Mouse (Mus musculus) hindbrain, embryonic 13.5 days (tissue): ENCODE measurements at regions not wholly inside any gene's neighbourhood (a gene's known extent, or its start where the extent isn't known, plus 50 kb on each side); places are given as distances from the start of the nearest gene placed in this dataset.

ENCODE experiments used
- ATAC-seq: fragments of 200-750 bp; cut with Nextera tagmentation; 2 replicates; pipeline ENCODE4 v1.8.0; 2017; ENCODE audit warnings: moderate TSS enrichment; ENCODE audit not compliant: low FRiP score
- H3K27ac ChIP-seq: fragments of 300-500 bp; sonication (generic); 2 replicates; pipeline ENCODE4 v1.5.1; 2015; ENCODE audit warnings: inconsistent platforms, mild to moderate bottlenecking, moderate library complexity
- H3K27me3 ChIP-seq: fragments of 300-500 bp; sonication (generic); 2 replicates; pipeline ENCODE4 v1.6.1; 2015; ENCODE audit warnings: mild to moderate bottlenecking, inconsistent platforms
- H3K36me3 ChIP-seq: fragments of 300-500 bp; sonication (generic); 2 replicates; pipeline ENCODE4 v1.6.1; 2015; ENCODE audit warnings: mild to moderate bottlenecking, inconsistent platforms
- H3K4me1 ChIP-seq: fragments of 300-500 bp; sonication (generic); replicated peaks from 2 replicates; pipeline ENCODE4 v1.6.1; 2015; ENCODE audit warnings: inconsistent platforms
- H3K4me2 ChIP-seq: fragments of 300-500 bp; sonication (generic); 2 replicates; pipeline ENCODE4 v1.6.1; 2015; ENCODE audit warnings: inconsistent platforms, mild to moderate bottlenecking, moderate library complexity
- H3K4me3 ChIP-seq: fragments of 300-500 bp; sonication (generic); 2 replicates; pipeline ENCODE4 v1.5.1; 2015; ENCODE audit warnings: mild to moderate bottlenecking, inconsistent platforms
- H3K9ac ChIP-seq: fragments of 300-500 bp; sonication (generic); 2 replicates; pipeline ENCODE4 v1.6.1; 2015; ENCODE audit warnings: mild to moderate bottlenecking, inconsistent platforms
- H3K9me3 ChIP-seq: fragments of 300-500 bp; sonication (generic); 2 replicates; pipeline ENCODE4 v1.6.1; 2016; ENCODE audit warnings: inconsistent platforms
- WGBS: fragments of 180-500 bp; shearing (Covaris S2); methylation state at CpG from one replicate; pipeline ENCODE4 v1.1.7; 2015; 5-methylcytosine and 5-hydroxymethylcytosine counted together

DNA sequence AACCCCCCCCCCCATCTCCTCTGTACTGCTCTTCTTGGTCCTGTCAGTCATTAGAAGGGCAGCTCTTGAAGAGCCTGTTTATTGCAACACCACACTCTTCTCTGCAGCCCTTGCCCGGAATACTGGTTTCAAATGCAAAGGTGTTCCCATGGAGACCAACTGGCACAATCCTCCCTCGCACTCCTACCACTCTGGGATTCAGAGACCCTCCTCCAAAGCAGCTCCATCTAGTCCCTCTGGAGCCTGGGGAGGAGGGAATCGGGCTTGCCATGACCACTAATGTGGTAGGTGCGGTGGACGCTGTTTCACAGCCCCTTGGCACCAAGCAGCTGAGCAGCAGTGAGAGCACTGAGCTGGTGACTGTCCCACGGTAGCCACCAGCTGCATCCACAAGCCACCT lies 83.1 kb downstream of the Stk35 start:
- H3K4me3 ChIP-seq = no peak overlapping the region
- 0 out of 2 replicates have a peak, but pooled peaks cover 2% of the 10 kb centered on the region for H3K4me1 ChIP-seq
- no peaks in the 10 kb centered on the region for H3K27me3 ChIP-seq
- WGBS = 26% methylated on average over 6 of the region's 6 CpGs
- no peaks in the 10 kb centered on the region for H3K36me3 ChIP-seq
- no peak overlapping the region for H3K27ac ChIP-seq
- H3K9ac ChIP-seq = no peak overlapping the region
- no peaks in the 10 kb centered on the region for H3K9me3 ChIP-seq
- no peak overlapping the region for H3K4me2 ChIP-seq
- no peak for ATAC-seq

- H3K9me3 ChIP-seq = no peaks in the 10 kb centered on the region
- H3K9ac ChIP-seq = no peak overlapping the region
- H3K27me3 ChIP-seq = no peaks in the 10 kb centered on the region
- H3K4me1 ChIP-seq = 0 out of 2 replicates have a peak, but pooled peaks cover 2% of the 10 kb centered on the region
- H3K4me2 ChIP-seq = no peak overlapping the region
- H3K36me3 ChIP-seq = no peaks in the 10 kb centered on the region
- ATAC-seq = no peak
- no peak overlapping the region for H3K27ac ChIP-seq
- H3K4me3 ChIP-seq = no peak overlapping the region
- WGBS = 85% methylated on average over 3 of the region's 3 CpGs
Observed at GRCm38 (mm10) chr2:129884316-129884715, 84.0 kb downstream of the Stk35 start.

DNA sequence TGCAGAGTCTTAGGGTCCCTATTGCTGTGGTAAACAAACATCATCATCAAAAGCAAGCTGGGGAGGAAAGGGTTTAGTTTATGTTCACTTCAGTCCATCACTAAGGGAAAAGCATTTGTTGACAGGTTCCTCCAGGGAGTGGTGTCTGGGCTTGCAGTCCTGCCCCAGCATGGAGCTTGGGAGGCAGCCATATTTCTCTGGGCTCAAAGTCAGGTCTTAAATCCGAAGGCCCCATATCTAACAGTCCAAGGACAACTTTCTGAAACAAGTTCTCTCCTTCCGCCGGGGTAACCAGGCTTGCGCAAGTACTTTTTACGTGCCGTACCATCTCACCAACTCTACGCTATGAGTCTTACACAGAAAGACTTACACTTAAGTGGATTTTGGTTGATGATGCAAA lies 85.2 kb downstream of the Stk35 start:
- no peak overlapping the region for H3K4me2 ChIP-seq
- ATAC-seq = no peak
- H3K27ac ChIP-seq = no peak overlapping the region
- no peak overlapping the region for H3K9ac ChIP-seq
- WGBS = 93% methylated on average over 7 of the region's 7 CpGs
- H3K4me3 ChIP-seq = no peak overlapping the region
- 0 out of 2 replicates have a peak, but pooled peaks cover 2% of the 10 kb centered on the region for H3K4me1 ChIP-seq
- H3K9me3 ChIP-seq = peaks cover 5% of the 10 kb centered on the region; the same call in 1 of the 2 replicates
- no peaks in the 10 kb centered on the region for H3K36me3 ChIP-seq
- no peaks in the 10 kb centered on the region for H3K27me3 ChIP-seq

- H3K27me3 ChIP-seq = no peaks in the 10 kb centered on the region
- no peaks in the 10 kb centered on the region for H3K36me3 ChIP-seq
- H3K9me3 ChIP-seq = peaks cover 5% of the 10 kb centered on the region; the same call in 1 of the 2 replicates
- ATAC-seq = no peak
- peaks cover 10% of the 10 kb centered on the region for H3K4me1 ChIP-seq
- no peak overlapping the region for H3K9ac ChIP-seq
- WGBS = 61% methylated on average over 7 of the region's 7 CpGs
- H3K4me2 ChIP-seq = no peak overlapping the region
- peak overlapping the region; percentile 46 for H3K27ac ChIP-seq
- H3K4me3 ChIP-seq = no peak overlapping the region
Observed at GRCm38 (mm10) chr2:129893231-129893630, 92.9 kb downstream of the Stk35 start.

DNA sequence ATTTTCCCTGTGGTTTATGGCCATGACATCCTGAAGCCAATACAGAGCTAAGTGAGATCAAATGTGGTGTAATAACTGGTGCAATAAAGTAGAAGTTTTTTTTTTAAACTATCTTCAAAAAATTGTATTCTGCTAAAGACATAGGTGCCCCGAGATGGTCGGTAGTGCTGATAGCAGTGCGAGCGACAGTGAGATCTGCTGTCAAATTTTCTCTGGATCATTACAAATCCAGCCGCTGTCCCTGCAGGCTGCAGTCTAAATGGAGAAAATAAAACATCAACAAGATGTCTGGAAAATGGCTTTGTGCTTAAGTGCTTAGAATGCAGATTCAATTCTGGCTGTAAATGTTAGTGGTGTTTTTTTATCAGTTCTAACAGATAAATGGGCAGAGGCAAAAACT lies 93.5 kb downstream of the Stk35 start:
- Histone ChIP-seq H3K4me1 (peaks cover 10% of the 10 kb centered on the region), H3K27ac (0 out of 2 replicates have a peak overlapping the region, but pooled peaks have one; percentile 46), H3K4me2 (no peak overlapping the region), H3K27me3 (no peaks in the 10 kb centered on the region), H3K4me3 (no peak overlapping the region), H3K9me3 (peaks cover 5% of the 10 kb centered on the region; the same call in 1 of the 2 replicates), H3K9ac (no peak overlapping the region), H3K36me3 (no peaks in the 10 kb centered on the region)
- ATAC-seq = no peak
- 74% methylated on average over 5 of the region's 5 CpGs for WGBS

GRCm38 (mm10) chr2:129894906-129895305 lies 94.6 kb downstream of the Stk35 start:
- no peak for ATAC-seq
- H3K4me2 ChIP-seq = no peak overlapping the region
- H3K4me1 ChIP-seq = peaks cover 10% of the 10 kb centered on the region
- no peaks in the 10 kb centered on the region for H3K36me3 ChIP-seq
- no peak overlapping the region for H3K4me3 ChIP-seq
- WGBS = 72% methylated on average over 8 of the region's 8 CpGs
- H3K9ac ChIP-seq = no peak overlapping the region
- peaks cover 5% of the 10 kb centered on the region; the same call in 1 of the 2 replicates for H3K9me3 ChIP-seq
- H3K27me3 ChIP-seq = no peaks in the 10 kb centered on the region
- H3K27ac ChIP-seq = no peak overlapping the region; the same call in 1 of the 2 replicates

DNA sequence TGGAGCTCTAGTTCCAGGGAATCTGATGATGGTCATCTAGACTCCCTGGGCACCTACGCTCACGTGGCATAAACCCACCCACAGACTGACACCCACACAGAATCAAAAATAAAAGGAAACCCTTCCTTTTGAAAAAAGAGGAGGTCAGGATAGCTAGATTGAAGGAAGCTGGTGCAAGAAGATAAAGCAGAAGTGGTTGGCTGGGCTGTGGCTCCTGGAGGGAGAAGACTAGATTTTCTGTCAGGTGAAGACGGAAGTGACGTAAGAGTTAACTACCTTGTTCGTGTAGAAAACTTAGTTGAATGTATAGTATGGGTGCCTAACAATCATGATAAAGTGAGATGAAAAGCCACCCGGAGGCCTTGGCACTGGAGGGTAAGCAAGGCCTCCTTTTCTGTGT lies 95.1 kb downstream of the Stk35 start:
- no peak overlapping the region for H3K27ac ChIP-seq
- H3K9ac ChIP-seq = no peak overlapping the region
- peaks cover 10% of the 10 kb centered on the region for H3K4me1 ChIP-seq
- no peak overlapping the region for H3K4me3 ChIP-seq
- 0 out of 2 replicates have a peak, but pooled peaks cover under 1% of the 10 kb centered on the region for H3K9me3 ChIP-seq
- no peak overlapping the region for H3K4me2 ChIP-seq
- H3K27me3 ChIP-seq = no peaks in the 10 kb centered on the region
- H3K36me3 ChIP-seq = no peaks in the 10 kb centered on the region
- no peak for ATAC-seq
- WGBS = 92% methylated on average over 6 of the region's 6 CpGs

- ATAC-seq = no peak
Observed at GRCm38 (mm10) chr2:129896696-129897095, 96.4 kb downstream of the Stk35 start.

GRCm38 (mm10) chr2:129903383-129904135 lies 103.2 kb downstream of the Stk35 start:
- Histone ChIP-seq H3K36me3 (no peaks in the 10 kb centered on the region), H3K4me3 (no peak overlapping the region), H3K4me1 (peaks cover 1% of the 10 kb centered on the region), H3K27ac (no peak overlapping the region), H3K9ac (no peak overlapping the region), H3K27me3 (peaks cover 22% of the 10 kb centered on the region; the same call in 1 of the 2 replicates), H3K4me2 (no peak overlapping the region), H3K9me3 (no peaks in the 10 kb centered on the region)
- WGBS = 75% methylated on average over 4 of the region's 4 CpGs
- no peak for ATAC-seq

More at GRCm38 (mm10) chr2:129896696-129897095, 96.4 kb downstream of the Stk35 start:
- H3K27ac ChIP-seq = no peak overlapping the region
- no peak overlapping the region for H3K4me3 ChIP-seq
- H3K9ac ChIP-seq = no peak overlapping the region
- 81% methylated on average over 4 of the region's 4 CpGs for WGBS
- H3K4me2 ChIP-seq = no peak overlapping the region
- no peaks in the 10 kb centered on the region for H3K9me3 ChIP-seq
- peaks cover 10% of the 10 kb centered on the region for H3K4me1 ChIP-seq
- H3K36me3 ChIP-seq = no peaks in the 10 kb centered on the region
- H3K27me3 ChIP-seq = no peaks in the 10 kb centered on the region

DNA sequence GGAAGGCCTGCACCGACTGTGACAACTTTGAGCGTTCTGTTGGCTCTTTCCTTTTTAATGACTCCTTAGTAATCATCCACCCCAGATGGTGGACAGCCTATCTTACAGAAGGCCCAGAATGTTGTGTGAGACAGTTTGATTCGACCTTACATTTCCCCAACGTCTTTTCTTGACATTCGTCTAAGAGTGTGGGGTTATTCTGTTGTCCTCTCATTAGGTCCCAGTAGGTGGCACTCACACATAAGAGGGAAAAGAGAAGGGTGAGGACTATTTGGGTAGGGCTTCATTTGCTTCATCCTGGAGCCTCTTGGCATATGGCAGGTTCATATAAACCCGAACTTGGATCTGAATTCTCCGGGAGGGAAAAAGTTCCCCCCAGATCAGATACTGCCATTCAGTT lies 104.4 kb downstream of the Stk35 start:
- no peaks in the 10 kb centered on the region for H3K9me3 ChIP-seq
- H3K4me3 ChIP-seq = no peak overlapping the region
- no peak for ATAC-seq
- H3K9ac ChIP-seq = no peak overlapping the region
- WGBS = 49% methylated on average over 7 of the region's 7 CpGs
- no peak overlapping the region for H3K27ac ChIP-seq
- peaks cover 13% of the 10 kb centered on the region for H3K4me1 ChIP-seq
- no peak overlapping the region for H3K4me2 ChIP-seq
- no peaks in the 10 kb centered on the region for H3K36me3 ChIP-seq
- peaks cover 22% of the 10 kb centered on the region; the same call in 1 of the 2 replicates for H3K27me3 ChIP-seq

GRCm38 (mm10) chr2:129908701-129909425 lies 103.3 kb upstream of the Tgm3 start:
- ATAC-seq = peak; percentile 96
- no peaks in the 10 kb centered on the region for H3K9me3 ChIP-seq
- WGBS = under 1% methylated on average over 28 of the region's 28 CpGs
- H3K4me1 ChIP-seq = peaks cover 18% of the 10 kb centered on the region
- H3K27me3 ChIP-seq = peaks cover 38% of the 10 kb centered on the region; the same call in 1 of the 2 replicates
- peak overlapping the region; percentile 67 for H3K4me2 ChIP-seq
- no peaks in the 10 kb centered on the region for H3K36me3 ChIP-seq
- H3K9ac ChIP-seq = peak overlapping the region; percentile 67
- H3K27ac ChIP-seq = peak overlapping the region; percentile 71
- H3K4me3 ChIP-seq = peak overlapping the region; percentile 49

DNA sequence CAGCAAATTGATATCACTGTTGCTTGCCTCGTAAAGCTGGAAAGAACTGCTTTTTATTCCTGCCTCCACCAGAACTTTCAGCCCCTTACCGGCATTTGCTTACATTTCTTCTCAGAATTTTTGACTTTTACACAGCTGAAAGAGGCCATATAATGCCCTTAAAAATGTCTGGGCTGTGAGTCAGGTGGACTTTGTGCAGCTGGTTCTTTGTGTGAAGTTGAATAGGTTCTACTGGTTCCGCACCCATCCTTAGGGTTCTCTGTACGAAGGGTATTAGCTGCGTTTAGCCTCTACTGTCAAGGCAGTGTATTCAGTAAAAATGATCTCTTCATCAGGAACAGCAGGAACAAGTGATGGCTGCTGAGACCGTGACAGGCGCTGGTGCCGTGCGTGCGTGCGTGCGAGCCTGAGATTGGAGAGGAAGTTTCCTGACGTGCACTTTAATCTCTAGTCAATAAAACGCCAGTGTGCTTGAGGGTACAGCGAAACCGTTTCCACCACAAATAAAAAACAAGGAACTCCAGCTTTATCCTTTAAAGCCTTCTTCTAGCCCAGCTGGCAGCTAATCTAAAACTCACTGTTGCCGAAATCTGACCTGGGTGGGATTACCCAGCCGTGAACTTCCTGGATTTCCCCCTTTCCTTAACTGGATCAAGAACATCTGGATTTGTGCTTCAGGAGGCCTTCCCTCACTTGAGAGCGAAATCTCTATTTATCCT lies 100.8 kb upstream of the Tgm3 start:
- WGBS = 56% methylated on average over 19 of the region's 19 CpGs
- ATAC-seq = no peak
- Histone ChIP-seq H3K4me1 (peaks cover 18% of the 10 kb centered on the region), H3K4me2 (0 out of 2 replicates have a peak overlapping the region, but pooled peaks have one; percentile 13), H3K27me3 (peaks cover 28% of the 10 kb centered on the region), H3K9me3 (no peaks in the 10 kb centered on the region), H3K4me3 (no peak overlapping the region), H3K36me3 (no peaks in the 10 kb centered on the region), H3K27ac (no peak overlapping the region), H3K9ac (no peak overlapping the region)
